Mouse (Mus musculus) liver, adult 2 months (tissue): Measurements from ENCODE around the gene Ackr2.

Source experiments
- CTCF ChIP-seq: fragments of 200-500 bp; IDR thresholded peaks from 2 replicates; pipeline ENCODE4 v1.5.1; 2011; ENCODE audit warnings: low read depth, low read length, control low read depth
- POLR2A ChIP-seq: fragments of 200-500 bp; IDR thresholded peaks from 2 replicates; pipeline ENCODE4 v1.6.1; 2011; ENCODE audit warnings: low read length, control low read depth; ENCODE audit not compliant: insufficient read depth; ENCODE audit errors: extremely low read depth

DNA sequence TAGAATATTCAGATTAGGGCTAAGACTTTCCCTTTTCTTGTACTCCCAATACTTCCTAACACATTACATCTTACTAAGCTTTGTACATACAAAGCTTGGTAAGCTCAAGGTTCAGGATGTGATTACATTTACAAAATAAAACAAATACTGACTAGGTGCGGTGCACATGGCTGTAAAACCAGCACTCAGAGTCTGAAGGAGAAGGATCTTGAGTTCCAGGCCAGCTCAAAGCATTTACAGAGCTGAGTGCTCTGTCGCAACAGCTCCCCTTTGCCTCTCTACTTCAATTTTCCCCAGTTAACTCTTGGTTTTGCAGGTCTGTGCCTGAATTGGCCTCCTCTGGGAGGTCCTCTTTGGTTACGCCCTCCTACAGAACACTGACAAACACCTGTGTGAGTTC, 43.9 kb upstream of the Ackr2 start:
- TF ChIP-seq POLR2A (no peak), CTCF (no peak)
